Mouse (Mus musculus): ENCODE measurements around the gene Mblac1. TPM values are rescaled to one million over a fixed set of nuclear protein-coding genes. Genes with fewer than 3 reads are reported as not detected.
A peak's percentile ranks its signal among the peaks of the same experiment; 100 is the strongest.

Gene Mblac1
- 10 to 100 TPM; 10.4 to 15.0 (median 11.7) TPM for total RNA-seq (2022)

DNA sequence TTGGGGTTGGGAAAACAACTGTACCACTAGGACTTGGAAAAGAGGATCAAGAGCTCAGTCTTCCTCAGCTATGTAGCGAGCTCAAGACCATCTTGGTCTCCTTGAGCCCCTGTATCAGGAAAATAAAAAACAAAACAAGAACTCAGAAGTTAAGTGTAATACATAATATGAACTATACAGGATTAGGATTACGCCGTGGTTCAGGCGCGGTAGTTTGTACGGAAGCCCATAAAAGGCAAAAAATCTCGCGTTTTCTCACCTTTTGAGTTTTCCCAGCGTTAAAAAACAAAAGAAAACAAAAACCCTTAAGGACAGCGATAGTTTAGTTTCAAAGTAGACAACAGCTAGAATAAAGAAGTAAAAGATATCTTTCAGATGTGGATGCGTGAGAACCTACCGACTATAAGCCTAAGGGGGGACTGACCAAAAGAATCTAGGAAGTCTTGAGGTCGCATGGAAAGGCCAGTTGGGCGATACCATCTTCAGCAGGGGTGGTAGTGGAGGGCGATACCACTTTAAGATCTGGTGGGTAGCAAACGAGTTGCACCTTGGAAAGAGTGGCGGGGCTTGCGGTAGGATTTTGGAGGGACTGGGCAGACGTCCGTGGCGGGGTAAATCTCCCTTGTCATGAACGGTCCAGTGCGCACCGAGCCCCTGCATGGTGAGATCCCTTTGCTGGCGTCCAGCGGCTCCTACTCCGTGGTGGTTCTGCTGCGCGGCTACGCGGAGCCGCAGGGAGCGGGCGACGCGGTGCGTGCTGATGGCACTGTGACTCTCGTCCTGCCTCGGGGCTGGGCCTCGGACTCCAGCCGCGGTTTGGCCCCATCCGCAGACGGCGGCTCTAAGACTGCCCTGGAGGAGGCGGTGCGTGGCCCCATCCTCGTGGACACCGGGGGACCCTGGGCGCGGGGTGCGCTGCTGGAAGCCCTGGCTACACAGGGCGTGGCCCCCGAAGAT is at the start of gene Mblac1:
Gene Mblac1 (plus strand): TSS at position 544 of the 957 bp plus-strand sequence.
- peak; percentile 80 for DNase-seq

DNA sequence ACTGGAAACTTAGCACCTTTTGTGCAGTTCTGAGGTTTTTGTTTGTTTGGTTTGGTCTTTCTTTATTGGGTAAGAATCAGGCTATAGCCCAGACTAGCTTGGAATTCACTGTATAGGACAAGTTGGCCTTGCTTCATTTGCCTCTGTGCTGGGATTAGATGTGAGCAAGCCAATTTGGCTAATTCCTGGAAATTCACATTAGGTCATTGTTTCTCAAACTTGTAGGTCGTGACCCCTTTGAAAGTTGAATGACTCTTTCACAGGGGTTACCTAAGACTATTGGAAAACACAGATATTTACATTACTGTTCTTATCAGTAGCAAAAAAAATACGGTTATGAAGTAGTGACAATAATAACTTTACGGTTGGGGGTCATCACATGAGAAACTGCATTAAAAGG is 39.7 kb upstream of the Mblac1 start:
- no peak for DNase-seq

DNA sequence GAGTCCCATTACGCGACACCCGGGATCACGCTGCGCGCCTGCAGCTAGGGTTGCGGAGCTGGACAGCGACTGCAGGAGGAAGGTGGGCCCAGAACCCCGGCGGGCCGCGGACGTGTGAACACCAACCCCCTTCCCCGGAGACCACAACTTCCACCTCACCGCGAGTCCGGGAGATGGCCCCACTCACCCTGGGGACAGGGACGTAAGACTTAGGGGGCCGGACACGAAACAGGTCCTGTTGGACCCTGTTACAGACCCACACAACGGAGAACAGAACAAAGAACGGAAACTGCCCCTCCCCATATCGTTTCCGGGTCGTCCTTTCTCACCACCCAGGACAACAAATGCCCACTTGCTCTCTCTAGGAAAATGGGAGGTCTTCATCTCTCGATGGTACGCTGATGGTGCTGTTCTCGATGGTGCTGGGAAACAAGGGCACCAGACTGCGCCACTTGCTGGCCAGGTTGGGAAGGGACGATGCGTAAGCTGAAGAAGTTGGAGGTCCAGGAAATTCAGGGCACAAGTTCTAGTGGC is 38.6 kb upstream of the Mblac1 start, which contains the start of gene Zfp113:
Gene Zfp113 (minus strand): TSS at position 302 of the 534 bp plus-strand sequence.
- peak; percentile 89 for DNase-seq

DNA sequence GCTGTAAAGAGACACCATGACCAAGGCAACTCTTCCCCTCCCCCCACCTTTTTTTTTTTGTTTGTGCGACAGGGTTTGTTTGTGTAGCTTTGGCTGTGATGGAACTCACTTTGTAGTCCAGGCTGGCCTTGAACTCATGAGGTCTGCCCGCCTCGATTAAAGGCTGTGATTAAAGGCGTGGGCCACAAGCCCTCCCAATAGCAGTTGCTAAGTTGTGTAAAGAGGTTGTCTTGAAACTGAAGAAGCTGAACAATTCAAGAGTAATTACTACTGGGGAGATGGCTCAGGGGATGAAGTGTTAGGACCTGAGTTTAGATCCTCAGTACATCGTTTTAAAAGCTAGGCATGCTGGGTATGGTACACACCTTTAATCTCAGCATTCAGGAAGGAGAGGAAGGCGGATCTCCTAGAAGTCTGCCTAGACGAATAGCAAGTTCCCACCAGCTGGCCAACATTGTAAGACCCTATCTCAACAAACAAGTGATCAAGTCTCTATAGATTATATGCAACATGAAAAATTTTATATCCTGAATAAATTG is 33.8 kb upstream of the Mblac1 start:
- DNase-seq = no peak

DNA sequence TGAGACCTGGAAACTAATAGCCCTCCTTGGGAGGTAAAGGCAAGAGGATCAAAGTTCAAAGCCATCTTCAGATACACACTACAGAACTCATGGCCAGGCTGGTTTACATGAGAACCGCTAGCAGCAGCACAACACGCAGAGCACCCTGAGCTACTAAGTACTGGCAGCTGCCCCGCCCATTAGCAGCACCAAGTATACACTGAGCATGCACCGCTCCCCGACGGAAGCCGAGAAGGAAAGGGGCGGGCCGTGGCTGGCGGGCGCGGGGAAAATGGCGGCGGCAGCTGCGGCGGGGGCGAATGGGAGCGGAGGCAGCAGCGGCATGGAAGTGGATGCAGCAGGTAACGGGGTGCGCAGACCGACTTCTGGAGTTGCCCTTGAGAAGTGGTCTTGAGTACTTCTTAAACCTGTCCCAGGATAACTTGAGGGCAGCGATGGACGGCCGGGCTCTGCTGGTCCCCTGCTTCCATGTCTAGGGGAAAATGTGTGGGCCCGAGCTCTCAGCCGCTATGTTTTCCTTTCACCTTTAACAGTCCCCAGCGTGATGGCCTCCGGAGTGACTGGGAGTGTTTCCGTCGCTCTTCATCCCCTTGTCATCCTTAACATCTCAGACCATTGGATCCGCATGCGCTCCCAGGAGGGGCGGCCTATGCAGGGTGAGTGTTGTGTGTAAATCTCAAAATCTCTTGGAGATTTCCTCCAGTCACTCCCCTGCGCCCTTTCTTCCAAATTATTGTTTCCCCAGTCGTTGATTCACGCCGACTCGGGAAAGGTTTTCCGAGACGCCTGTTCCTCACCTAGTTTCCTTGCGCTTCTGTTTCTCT is 33.1 kb upstream of the Mblac1 start, which contains the start of gene Cops6:
Gene Cops6 (plus strand): TSS at position 230 of the 824 bp plus-strand sequence.
- peak; percentile 91 for DNase-seq

DNA sequence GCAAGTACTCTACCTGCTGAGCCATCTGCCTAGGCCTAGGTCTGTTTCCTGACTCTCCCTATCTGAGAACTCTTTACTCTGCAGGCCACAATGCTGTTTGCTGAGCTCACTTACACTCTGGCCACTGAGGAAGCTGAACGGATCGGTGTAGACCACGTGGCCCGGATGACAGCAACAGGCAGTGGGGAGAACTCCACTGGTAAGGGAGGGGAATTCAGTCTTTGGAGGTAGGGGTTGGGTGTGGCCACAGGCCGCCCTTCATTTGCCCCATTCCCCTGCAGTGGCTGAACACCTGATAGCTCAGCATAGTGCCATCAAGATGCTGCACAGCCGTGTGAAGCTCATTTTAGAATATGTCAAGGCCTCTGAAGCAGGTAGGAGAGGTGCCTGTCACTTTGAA is 31.1 kb upstream of the Mblac1 start:
- DNase-seq = no peak

DNA sequence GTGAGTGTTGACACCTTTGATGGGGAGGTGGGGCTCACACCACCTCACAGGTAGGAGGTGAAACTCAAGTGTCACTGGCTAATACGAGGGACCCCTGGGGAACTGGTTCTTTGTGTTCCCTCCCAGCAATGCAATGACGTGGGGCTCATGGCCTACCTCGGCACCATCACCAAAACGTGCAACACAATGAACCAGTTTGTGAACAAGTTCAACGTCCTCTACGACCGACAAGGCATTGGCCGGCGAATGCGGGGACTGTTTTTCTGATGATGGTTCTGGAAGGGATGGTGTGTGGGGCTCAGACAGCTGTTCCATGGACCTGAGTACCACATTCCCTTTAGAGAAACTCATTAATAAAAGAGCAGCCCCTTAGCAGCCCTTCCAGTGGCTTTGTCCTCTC is 30.5 kb upstream of the Mblac1 start:
- DNase-seq = no peak

DNA sequence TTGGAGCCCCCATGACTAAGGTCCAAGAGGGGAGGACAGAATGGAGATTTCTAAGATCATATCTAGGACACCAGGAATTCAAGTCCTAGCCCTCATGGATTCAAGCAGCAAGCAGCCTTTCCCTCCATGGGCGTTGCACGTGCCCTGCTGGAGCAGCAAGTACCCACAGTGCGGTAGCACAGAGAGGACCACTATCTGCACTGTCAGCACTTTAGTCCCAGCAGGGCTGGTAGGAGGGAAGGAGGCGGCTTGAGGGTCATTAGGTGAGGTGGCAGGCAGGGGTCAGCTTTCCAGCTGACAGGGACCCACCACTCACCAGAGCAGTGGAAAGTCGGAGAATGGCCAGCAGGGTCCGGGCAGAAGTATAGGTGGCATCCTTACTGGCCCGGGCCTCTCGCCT is 28.5 kb upstream of the Mblac1 start:
- no peak for DNase-seq

DNA sequence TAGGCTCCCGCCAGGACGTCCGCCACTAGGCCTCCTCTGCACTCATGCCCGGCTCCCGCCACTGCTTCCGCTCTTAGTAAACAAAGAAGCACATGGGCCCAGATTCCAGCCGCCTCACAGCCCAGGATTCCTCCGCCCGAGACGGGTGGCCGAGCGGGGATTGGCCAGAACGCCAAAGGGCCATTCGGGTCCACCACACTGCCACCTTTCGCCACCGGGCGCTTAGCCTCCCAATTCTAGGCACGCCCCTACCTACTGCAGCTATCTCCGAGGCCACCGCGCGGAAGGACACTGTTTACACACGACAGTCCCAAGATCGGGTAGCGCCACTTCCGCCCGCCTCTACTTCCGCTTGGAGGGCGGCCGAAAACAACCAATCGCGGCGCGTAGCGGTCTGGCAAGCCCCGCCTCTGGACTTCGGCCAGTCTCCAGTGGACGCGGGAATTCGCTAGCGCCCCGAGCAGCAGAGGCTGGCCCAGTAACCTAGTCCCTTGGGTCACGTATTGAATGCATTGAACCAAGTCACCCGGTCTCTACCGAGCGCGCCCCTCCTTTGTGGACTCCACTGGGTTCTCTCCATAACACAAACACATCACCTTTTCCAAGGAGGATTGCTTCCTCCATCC is 23.1 kb upstream of the Mblac1 start:
- DNase-seq = peak; percentile 96

DNA sequence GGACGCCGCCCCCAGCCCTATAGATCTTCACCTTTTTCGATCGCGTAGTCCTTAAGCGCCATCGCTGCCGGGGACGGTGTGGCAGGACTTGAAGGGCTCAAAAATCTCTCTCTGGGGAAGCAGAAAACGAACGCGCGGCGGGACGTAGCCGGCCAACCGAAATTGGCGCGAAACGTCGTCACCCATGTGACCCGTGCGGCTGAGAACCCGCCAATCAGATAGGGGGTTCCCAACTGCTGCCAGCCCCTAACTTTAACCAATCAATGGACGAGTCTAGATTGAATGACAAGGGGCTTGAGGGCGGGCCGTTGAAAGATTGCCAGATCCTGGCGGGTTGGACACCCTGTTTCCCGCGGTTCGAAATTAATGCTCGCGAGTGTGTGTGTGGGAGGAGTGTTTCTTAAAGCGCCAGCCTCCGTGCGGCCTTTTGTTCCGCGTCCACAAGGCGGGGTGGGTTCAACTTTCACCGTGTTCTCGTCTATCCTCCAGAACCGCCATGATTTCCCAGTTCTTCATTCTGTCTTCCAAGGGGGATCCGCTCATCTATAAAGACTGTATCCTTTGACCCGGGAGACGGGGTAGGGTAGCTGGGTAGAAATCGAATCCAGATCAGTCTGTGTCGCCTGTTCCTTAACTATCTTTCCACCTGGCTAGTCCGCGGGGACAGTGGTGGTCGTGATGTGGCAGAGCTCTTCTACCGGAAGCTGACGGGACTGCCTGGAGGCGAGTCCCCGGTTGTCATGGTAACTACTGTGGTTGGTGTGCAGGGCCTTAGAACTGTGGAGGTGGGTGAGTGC is 22.2 kb upstream of the Mblac1 start, which contains the start of the genes Ap4m1 and Mcm7:
Gene Ap4m1 (plus strand): TSS at position 308 of the 797 bp plus-strand sequence.
Gene Mcm7 (minus strand): TSS at position 728 of the 797 bp plus-strand sequence.
- peak; percentile 98 for DNase-seq

DNA sequence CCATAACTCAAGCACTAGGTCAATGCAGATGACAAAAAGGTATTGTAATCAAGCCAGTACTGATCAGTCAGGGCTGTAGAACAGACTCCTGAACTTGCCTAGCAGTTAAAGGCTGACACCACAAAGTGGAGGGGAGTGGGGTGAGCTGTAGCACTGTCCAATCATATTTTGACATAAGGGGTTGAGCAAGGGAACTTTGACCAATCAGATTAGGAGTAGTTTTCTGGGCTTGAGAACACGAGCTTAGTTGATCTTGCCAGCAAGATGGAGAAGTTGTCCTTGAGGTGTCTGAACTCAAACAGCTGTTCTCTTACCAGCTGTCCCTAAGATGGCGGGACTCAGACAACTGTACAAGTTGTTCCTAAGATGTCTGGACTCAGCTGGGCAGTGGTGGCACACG is 20.9 kb upstream of the Mblac1 start:
- DNase-seq = no peak

DNA sequence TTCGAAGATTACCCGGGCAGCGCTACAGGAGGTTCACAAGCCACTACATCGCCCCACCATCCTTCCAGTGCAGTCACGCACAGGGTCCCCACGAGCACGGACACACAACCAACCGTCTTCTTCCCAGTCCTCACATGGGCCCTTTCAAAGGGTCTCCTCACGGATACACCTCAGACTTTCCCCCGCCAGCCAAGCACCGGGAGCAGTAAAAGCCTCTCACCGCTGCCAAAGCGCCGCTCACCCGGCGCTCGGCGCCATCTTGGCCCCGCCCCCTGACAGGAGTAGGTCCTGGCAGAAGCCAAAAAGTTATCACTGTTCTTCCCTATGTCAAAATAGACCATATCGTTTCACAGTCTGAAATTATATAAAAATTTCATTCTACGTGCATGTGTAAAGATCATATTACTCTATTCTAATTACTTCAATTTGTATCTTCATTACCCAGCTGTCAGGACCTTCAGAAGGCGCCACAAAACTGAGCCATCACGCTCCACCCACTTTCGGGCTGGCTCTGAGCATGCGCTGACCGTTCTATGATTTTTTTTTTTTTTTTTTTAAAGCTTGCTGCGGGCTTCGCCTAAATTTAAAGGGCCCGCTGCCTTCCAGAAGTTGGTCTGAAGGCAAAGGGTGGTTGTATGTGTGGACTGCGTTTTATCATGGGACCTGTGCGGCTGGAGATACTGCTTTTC is 7.0 kb upstream of the Mblac1 start, which contains the start of the genes Taf6 and Cnpy4:
Gene Taf6 (minus strand): TSS at position 502 of the 689 bp plus-strand sequence.
Gene Cnpy4 (plus strand): TSS at position 536 of the 689 bp plus-strand sequence.
- peak; percentile 77 for DNase-seq

DNA sequence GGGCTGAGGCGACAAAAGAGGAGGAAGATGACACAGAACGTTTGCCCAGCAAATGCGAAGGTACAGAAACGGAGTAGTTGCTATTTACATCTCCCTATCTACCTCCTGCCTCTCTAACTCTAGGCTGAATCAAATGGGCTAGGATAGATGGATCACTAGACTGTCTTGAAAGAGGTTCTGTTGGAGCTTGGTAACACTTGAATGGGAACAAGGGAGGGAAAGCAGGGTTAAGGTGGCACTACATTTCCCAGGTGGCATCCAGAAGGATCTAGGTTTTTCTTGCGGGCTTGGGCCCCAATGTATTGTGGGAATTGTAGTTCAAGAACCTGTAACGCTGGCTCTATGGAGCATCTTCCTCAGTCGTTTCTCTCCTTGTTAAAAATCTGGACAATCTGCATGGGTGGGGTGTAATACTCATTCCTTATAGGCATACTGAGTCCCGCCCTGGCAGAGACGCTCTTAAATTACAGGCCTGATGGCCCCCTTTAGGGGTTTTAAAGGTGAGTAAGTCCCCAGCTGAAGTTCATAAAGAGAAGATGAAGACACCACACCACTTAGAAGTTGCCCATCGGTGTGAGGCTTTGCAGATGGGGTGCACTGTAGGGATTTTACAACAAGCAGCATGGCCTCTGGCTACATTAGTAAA is 6.3 kb upstream of the Mblac1 start:
- peak; percentile 71 for DNase-seq

DNA sequence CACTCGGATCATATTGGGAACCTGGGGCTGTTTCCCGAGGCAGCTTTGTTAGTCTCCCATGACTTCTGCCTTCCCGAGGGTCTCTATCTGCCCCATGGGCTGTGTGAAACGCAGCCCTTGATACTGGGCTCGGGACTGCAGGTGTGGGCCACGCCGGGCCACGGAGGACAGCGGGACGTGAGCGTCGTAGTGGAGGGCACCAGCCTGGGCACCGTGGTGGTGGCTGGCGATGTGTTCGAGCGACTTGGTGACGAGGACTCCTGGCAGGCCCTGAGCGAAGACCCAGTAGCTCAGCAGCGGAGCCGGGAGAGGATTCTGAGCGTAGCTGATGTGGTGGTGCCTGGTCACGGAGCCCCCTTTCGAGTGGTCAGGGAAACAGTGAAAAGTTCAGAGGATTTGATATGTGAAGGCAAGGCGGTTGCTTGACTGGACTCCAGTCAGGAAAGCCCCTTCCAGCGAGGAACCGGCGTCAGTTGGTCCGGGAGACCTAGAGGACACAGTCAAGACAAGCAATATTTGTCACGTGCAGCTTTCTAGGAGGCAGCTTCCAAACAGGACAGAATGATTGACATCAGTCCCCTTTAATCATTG is 736 bp downstream of the Mblac1 start:
- DNase-seq = no peak

DNA sequence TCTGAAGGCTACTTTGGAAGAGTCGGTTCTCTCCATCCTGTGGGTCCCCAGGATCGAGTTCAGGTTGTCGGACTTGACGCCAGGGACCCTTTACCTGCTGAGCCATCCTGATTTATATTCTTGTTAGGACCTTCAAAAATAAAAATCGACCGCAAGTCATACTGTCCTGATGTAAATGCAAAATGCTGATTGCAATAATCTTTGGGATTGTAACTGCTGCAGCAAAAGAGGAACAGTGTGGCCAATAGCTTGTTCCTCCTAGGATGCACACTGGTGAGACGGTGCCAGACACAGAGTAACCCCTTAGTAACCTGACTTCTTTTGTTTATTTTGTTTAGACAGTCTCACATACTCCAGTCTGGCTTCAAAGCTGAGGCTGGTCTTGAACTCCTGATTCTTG is 1.3 kb downstream of the Mblac1 start:
- DNase-seq = no peak

DNA sequence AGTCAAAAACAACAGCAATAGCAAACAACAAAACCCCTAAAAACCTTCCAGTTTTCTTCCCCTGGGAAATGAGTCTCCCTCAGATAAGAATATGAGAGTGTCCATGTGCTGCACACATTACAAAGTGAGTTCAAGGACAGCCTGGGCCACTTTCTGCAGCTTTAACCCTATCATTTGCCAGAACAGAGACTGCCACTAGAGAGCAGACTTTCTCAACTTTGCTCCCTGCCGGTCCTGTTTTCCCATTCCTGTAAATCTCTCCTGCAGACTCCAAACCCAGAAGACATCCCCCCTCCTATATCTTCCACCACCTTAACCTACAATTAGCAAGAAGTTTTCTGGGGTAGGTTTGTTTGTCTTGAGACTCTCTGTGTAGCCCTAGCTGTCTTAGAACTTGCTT is 5.5 kb downstream of the Mblac1 start:
- peak; percentile 35 for DNase-seq

DNA sequence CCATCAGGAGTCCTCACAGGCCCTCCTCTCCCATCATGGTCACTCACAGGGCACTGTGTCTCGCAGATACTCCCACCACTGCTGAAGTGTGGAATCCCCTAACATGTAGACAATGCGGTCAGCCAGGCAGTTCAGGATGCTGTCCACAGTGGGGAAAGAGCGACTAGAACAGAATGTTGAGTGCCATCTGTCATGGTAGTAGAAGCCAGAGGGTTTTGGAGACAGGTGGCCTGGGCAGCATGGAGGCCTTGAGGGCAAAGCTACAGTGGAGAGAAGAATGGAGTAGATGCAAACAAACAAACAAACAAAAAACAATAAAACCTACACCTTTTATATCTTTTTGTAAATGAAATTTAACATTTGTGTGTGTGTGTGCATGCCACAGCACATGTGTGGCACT is 8.0 kb downstream of the Mblac1 start:
- no peak for DNase-seq

DNA sequence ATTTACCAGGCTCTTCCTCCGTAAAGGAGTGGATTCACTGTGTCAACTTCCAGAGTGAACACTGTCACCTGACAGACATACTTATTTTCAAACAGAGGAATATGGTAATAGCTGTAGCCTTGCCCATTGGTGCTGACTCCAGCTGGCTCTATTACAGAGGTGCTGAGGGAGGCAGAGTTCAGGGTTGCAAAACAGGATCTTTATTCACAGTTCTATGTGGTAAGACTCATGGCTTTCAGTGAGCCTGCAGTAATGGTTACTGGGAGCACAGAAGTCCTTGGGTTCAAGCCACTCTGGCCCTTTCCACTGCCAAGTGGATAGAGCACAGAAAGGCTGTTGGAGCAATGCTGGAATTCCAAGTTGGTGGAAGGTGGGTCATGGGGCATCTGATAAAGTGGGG is 13.1 kb downstream of the Mblac1 start:
- peak; percentile 33 for DNase-seq

DNA sequence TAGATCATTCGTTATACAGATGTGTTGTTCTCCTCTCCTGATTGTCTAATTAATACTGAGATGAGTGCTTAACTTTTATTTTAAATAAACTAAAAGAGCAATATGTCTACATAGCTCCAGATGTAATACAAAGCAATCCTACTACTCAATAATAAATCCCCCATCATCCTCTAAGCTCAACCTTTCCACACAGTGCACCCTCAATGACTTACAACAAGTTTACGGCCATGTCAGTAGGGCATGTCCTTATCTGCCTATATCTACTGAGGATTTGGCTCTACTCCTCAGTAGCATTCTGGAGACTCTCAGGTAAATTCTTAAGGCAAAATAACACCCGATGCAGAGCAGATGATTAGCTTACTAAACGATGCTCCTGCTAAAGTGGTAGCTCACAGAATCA is 13.8 kb downstream of the Mblac1 start:
- DNase-seq = no peak

All from adrenal gland, adult 8-10 months (tissue).